Mouse (Mus musculus) ES-CJ7 (cell line): ENCODE measurements around the gene Nlgn2.
"Not testable (repeated sequence)": the region's sequence is repeated elsewhere in the genome, so short reads cannot be mapped to it uniquely, and the experiment has no call there.

ENCODE experiments used
- DNase-seq: peaks from one replicate; pipeline ENCODE4 v3.0.0; 2011; ENCODE audit warnings: low read depth, low spot score

Nlgn2 gene

GRCm38 (mm10) chr11:69864138-69864860 lies 26.7 kb upstream of the Nlgn2 start:
- DNase-seq: no peak

- DNase-seq: not testable (repeated sequence)
Observed at GRCm38 (mm10) chr11:69863729-69864128, 26.1 kb upstream of the Nlgn2 start.

GRCm38 (mm10) chr11:69858113-69858998 lies 20.8 kb upstream of the Nlgn2 start, which contains the start of gene Tnk1:
Tnk1 (minus strand) TSS chr11:69858730.
- DNase-seq: peak; percentile 76

- DNase-seq: peak; percentile 92
Observed at GRCm38 (mm10) chr11:69855347-69855746, 17.8 kb upstream of the Nlgn2 start.

GRCm38 (mm10) chr11:69854680-69855079 lies 17.1 kb upstream of the Nlgn2 start:
- DNase-seq: no peak

- peak; percentile 54 for DNase-seq
Observed at GRCm38 (mm10) chr11:69853994-69854393, 16.4 kb upstream of the Nlgn2 start.

- no peak for DNase-seq
Observed at GRCm38 (mm10) chr11:69850754-69851153, 13.2 kb upstream of the Nlgn2 start.

GRCm38 (mm10) chr11:69849884-69850283 lies 12.3 kb upstream of the Nlgn2 start:
- no peak for DNase-seq

GRCm38 (mm10) chr11:69849128-69849527 lies 11.5 kb upstream of the Nlgn2 start:
- no peak for DNase-seq

- no peak for DNase-seq
Observed at GRCm38 (mm10) chr11:69848021-69848420, 10.4 kb upstream of the Nlgn2 start.

- DNase-seq: peak; percentile 41
Observed at GRCm38 (mm10) chr11:69846738-69847688, 9.4 kb upstream of the Nlgn2 start.

- DNase-seq: peak; percentile 93
Observed at GRCm38 (mm10) chr11:69846198-69846680, 8.7 kb upstream of the Nlgn2 start, which contains the start of gene Plscr3. Plscr3 (plus strand) TSS chr11:69846376.

GRCm38 (mm10) chr11:69838714-69839104 lies 1.1 kb upstream of the Nlgn2 start:
- peak; percentile 63 for DNase-seq

GRCm38 (mm10) chr11:69837952-69838713 lies 549 bp upstream of the Nlgn2 start, which contains the start of gene Tmem256:
Tmem256 (plus strand) TSS chr11:69838514.
- peak; percentile 100 for DNase-seq

GRCm38 (mm10) chr11:69836703-69837576 lies 644 bp downstream of the Nlgn2 start:
- DNase-seq: peak; percentile 50

- no peak for DNase-seq
Observed at GRCm38 (mm10) chr11:69835966-69836335, 1.6 kb downstream of the Nlgn2 start.

- no peak for DNase-seq
Observed at GRCm38 (mm10) chr11:69835326-69835965, 2.1 kb downstream of the Nlgn2 start.

GRCm38 (mm10) chr11:69834001-69834549 lies 3.5 kb downstream of the Nlgn2 start:
- DNase-seq: peak; percentile 61

- DNase-seq: no peak
Observed at GRCm38 (mm10) chr11:69833554-69833953, 4.0 kb downstream of the Nlgn2 start.
